Mouse (Mus musculus) retina, adult 2 months (tissue): Measurements from ENCODE around the gene Btbd3.
"Not testable (repeated sequence)": the region's sequence is repeated elsewhere in the genome, so short reads cannot be mapped to it uniquely, and the experiment has no call there.

Experiments used
- DNase-seq: peaks from one replicate; pipeline ENCODE4 v3.0.0-alpha.2; 2012; ENCODE audit warnings: low read depth, low spot score

Btbd3 gene

DNA sequence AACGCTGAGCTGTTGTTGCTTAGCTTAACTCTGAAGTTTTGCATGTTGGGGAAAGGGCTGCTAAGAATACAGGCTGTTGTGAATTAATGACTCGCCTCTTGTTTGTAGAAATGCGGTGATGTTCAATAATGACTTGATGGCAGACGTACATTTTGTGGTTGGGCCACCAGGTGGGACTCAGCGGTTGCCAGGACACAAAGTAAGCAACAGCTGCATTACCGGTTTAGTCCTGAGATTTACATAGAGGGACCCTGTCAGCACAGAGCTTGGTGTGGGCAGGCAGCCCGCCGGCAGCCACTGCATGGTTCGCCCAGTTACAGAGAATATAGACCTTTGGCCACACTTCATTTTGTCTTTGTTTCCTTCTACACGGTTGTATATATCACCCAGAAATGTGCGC lies 23.3 kb downstream of the Btbd3 start:
- DNase-seq, result no peak

DNA sequence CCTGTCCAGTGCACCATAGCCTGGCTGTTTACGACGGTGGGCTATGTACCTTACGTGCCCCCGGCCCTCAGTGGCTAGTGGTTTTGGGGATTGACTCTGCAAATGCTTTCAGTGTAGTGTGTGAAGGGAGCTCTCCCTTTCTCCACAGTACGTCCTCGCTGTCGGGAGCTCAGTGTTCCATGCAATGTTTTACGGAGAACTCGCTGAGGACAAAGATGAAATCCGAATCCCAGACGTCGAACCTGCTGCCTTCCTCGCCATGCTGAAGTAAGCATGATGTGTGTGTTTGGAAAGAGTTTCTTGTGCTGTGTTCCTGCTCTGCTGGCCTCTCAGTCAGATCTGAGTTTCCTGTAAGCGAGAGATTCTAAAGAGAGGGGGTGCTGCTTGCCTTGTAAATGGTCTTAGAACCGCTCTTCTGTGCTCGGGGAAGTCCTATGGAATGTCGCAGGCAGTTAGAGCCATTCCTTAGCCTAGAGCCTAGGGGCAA lies 23.9 kb downstream of the Btbd3 start:
- DNase-seq, result no peak

DNA sequence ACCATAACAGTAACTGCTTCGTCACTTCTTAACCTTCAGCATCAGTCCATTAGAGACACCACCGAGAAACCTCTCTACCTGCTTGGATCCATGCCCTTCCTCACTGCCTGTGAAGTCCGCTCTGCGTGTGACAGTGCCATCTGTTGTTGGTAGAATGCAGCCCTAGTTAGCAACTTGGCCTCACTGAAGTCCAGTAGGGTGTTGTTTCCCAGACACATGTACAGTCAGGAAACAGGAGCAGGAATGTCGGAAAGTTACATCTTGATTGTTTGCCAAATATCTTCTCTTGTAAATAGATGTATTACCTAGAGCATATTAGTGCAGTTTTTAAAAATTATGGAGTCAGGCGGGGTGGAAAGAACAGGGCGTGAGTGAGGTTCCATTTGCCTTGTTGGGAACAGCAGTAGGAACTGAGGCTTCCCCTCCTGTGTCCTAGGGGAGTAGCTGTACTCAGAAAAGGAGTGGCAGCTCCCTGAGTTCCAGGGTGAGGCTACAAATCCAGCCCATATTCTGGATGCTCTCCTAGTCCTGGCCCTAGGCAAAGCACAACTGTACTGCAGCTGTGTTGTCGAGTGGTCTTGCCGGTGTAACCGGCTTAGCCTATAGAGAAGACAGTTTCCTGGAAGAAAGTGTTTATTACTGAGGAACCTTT lies 25.3 kb downstream of the Btbd3 start:
- no peak for DNase-seq

DNA sequence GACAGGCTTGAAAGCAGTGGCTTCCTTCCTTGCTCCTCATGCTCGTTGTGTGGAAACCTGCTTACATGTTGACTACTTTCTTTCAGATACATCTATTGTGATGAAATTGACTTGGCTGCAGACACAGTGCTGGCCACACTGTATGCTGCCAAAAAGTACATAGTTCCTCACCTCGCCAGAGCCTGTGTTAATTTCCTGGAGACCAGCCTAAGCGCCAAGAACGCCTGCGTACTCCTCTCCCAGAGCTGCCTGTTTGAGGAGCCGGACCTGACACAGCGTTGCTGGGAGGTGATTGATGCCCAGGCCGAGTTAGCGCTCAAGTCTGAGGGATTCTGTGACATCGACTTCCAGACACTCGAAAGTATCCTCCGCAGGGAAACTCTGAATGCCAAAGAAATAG lies 27.0 kb downstream of the Btbd3 start:
- no peak for DNase-seq

DNA sequence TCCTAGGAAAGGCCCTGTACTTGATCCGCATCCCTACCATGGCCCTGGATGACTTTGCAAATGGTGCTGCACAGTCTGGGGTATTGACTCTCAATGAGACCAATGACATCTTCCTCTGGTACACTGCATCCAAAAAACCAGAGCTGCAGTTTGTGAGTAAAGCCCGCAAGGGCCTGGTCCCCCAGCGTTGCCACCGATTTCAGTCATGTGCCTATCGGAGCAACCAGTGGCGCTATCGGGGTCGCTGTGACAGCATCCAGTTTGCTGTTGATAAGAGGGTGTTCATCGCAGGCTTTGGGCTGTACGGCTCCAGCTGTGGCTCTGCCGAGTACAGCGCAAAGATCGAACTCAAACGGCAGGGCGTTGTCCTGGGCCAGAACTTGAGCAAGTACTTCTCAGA lies 27.5 kb downstream of the Btbd3 start:
- DNase-seq, result no peak

DNA sequence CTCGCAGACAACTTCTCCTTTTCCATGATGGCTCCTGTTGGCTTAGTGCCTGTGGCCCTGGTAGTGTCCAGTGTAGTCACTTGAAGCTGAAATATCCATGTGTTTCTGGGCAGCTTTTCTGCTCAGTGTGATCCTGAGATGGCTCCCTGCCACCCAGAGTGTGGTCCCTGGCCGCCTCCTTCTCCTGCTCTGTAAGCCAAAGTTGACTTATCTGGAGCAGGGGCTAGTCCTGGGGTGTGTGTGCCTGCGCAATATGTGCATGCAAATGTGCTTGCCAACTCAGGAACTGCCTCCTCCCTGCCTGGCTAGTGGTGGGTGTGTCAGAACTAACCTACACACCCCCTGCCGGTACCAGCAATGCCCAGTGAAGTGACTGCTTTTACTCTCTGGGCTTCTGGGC lies 29.4 kb downstream of the Btbd3 start:
- DNase-seq, result no peak

DNA sequence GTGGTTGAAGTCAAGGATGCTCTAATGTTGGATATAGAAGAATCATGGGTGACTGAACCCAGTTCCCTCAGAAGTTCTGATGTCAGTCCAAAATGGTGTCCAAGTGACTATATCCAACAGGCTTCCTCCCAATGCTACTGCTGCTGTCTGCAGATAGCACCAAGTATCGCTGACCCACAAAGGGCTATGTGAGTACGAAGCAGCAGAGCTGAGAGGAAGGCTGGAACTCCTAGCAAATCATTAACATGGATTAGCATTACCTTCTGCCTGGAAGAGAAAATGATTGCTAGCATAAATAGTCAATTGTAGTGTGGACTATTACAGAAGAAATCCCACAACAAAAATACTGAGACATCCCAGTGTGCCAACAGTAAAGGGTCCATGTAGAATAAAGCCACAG lies 33.8 kb downstream of the Btbd3 start:
- no peak for DNase-seq

DNA sequence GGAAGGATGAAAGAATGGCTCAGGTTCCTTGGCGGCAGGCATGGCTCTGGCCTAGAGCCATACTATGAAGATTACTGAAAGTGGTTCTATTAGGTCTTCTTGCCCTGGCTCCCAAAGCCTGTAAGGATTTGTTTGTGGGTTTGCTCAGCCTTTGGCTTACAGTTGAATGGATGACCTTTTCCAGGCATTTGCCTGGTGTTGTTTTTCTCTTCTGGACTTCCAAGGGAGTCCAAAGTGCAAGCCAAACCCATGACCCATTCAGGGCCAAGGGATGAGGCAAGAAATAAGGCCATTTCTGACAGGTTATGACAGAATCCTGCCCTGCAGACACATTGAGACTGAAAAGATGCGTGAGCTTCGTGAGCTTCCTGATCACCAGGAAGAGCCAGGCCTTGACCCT lies 37.9 kb downstream of the Btbd3 start:
- no peak for DNase-seq

DNA sequence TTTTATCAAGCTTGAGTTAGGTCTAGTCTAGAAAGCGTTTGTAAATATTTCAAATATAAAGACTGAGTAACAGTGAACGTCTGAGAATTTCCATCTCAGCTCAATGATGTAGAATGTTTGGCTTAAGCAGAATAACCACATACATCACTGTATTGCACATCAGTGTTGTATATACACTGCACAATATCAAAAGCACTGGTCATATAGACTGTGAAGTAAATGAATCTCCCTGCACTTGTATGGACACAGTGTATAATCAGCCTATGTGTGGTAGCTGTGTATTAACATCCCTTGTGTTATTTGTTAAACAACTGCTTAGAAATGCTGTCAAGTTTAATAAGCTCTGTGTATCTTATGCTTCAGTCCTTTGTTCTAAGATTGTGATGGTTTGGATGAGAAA lies 49.9 kb downstream of the Btbd3 start:
- no peak for DNase-seq

DNA sequence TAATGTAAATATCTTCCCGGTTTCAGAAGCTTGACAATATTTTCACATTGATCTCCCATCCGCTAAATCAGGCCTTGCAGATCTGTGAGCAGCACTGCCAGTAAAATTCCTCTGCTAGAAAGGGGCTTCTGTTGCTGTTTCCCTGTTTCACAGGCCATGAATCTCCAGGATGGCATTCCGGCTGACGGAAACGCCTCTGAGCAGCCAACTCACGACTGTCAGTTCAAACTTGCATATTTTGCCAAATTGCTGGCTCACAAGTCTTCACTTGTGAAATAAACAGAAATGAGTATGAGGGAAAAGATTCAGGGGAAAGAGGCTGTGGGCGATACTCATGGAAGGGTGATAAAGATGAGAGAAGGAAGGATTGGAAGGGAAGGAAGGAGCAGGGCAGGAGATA lies 59.3 kb downstream of the Btbd3 start:
- no peak for DNase-seq

DNA sequence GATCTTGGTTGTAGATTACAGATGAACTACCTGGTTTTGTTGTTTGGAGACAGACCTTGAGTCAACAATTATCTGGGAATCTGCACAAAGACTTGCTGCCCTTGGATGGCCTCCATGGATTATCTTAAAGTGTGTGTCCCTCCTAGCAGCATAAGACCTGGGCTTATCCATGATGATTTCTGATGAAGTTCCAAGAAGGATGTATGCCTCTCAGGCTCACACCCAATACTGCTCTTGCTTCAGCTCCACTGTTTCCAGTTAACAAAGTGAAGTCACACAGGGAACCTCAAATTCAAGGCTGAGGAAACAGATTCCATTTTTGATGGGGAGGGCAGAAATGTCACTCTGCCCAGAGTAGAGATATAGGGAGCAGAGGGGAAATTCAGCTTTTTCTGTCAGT lies 64.0 kb downstream of the Btbd3 start:
- no peak for DNase-seq

DNA sequence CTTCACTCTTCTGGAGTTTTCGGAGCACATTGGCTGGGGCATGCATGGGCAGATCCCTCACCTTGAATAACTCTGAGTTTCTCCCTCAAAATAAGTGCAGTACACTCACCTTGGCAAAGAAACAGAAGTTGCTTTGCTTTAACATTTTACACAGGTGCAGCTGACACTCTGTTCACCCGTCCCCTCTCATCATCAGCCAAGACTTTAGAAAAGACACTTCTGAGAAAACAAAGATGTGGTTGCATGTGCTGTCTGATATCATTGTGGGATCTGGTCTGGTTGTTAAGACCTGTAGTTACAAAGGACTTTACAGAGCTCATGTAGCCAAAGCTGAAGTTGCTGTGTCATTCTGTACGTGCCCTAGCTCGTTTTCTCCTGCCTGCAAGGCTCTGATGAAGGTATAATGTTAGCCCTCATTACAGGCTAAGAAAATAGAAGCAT lies 64.7 kb downstream of the Btbd3 start:
- no peak for DNase-seq

DNA sequence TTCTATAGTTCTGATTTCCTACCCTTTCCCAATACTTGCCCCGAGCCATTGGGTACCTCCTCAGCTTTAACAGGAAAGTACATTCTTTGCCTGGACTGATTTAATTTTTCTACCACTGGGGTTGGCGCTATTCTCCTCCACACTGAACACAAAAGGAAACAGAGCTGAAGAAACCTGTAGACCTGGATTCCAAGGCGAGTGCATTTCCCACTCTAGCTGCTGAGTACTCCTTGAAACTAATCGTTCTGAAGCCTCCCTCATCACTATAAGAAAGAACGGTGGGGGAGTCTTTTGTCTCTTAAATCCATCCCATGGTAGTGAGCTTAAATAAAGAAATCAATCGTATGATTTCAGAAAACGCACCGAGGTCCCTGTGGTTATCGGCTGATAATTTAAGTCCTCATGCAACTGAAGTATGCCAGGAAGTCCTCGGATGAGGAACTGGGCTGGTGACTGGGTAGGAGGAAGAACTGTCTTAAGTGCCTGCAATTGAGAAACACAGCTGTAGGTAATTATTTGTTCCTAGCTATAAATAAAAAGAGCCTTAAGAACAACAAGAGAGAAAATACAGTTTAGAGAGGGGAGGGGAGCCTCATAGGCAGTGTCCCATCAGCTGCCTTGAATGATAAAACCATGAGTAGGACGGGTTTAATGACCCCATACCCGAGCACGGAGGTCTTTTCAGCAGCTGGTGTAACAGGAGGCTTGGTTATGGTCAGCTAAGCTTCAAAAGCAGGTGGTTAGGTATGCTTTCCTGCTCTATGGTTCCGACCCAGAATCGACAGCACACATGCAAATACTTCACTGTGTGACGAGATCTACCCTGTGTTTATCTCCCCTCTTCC lies 66.1 kb downstream of the Btbd3 start:
- DNase-seq, result no peak

DNA sequence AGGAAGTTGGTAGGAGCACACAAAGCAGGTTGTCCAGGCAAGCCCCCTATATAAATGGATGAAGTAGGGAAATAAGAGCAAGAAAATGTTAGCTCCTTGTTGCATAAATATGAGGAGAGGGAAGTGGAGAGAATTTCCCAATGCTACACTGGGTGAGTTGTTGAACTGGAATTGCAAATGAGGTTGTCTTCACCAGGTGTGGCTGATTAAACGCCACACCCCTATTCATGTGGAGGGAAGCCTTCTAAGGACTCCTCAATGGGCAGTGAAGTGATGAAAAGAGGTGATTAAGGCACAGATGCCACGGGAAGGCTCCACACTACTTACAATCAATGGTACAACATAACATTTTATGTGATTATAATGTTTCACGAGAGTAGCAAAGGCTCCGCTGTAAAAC lies 70.0 kb downstream of the Btbd3 start:
- no peak for DNase-seq

DNA sequence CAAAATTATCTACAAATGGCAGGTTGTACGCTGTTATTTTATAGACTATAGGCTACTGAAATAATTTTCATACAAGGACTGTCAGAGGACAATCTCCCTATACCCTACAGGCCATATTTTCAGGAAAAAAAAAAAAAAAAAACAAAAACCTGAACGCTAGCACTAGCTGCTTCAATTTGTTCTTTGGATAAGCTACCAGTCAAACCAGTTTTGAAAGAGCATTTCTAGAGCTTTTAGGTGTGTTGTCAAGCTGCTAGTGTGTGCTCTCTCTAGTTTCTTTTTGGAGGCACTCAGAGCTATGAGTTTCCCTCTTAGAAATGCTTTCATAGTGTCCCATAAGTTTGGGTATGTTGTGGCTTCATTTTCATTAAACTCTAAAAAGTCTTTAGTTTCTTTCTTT lies 77.8 kb downstream of the Btbd3 start:
- not testable (repeated sequence) for DNase-seq

DNA sequence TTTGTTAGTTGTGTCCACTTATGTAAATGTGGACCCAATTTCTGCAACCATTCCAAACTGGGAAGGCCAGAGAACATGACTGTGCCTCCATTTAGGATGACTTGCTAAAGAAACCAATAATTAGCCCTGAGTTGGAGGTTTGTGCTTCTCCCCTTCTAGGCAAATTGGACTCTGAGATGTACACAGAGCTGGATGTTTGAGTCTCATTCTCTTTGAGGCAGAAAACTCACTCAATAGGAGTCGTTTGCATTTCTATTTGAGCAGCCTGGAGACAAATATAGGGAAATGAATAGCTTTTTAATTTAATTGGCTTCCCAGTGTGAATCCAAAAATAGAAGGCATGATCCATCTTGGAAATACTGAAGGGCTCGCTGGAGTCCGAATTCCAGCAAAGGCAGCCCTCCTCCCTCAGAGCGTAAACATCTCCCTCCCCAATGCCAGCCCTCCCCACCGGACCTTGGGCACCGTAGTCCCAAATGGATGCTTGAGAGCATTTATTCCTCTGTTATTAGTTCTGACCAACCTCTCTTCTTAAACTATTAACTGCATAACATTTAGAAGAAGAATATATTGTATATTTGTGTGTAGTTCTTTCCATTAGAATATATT lies 81.6 kb downstream of the Btbd3 start:
- no peak for DNase-seq

DNA sequence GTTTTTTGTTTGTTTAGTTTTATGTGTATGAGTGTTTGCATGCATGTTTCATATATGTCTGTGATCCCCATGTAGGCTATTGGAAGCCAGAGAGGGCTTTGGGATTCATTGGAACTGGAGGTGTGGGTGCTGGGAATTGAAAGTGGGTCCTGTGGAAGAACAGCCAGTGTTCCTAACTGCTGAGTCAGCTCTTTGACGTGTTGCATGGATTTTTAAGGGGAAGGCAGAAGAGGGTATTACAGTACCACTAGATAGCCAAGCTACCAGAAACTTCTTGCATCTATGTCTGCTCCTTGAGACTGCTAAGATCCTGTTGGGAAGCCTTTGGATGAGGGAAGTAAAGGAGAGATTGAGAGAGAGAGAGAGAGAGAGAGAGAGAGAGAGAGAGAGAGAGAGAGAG lies 82.2 kb downstream of the Btbd3 start:
- no peak for DNase-seq

DNA sequence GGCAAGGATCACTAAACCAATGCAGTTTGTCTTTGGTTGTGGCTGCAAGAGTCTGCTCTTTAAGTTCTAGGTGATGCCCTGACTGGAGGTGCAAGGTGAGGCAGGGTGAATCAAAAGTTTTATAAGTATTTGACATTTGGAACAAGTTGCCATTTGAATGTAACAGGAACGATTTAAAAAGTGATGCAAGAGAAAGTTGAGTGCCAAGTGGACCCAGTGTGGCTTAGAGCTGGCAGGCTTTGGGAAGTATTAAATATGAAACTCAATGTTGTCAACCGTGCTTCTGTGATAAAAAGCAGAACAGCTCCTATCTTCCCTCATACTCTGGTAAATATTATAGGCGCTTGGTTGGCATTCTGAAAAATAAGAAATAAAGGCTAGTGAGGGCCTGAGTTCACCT lies 99.0 kb downstream of the Btbd3 start:
- no peak for DNase-seq

DNA sequence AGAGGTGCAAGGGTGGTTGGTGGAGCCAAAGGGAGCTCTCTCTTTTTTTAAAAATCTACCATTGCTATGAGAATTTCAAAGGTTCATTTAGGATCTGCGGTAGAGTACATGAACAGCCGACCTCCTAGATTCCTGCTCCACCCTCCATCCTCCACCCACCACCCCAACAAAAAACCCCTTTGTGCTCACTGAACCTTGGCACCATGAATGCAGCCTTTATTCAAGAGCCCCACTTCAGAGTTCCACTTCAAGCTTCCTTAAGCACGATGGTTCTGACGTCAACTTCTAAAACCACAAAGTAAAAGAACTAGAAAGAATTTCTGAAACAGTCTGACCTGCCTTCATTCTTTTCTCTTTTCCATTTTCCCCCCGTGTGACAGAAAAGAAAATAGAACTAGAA lies 106.1 kb downstream of the Btbd3 start:
- DNase-seq, result no peak

DNA sequence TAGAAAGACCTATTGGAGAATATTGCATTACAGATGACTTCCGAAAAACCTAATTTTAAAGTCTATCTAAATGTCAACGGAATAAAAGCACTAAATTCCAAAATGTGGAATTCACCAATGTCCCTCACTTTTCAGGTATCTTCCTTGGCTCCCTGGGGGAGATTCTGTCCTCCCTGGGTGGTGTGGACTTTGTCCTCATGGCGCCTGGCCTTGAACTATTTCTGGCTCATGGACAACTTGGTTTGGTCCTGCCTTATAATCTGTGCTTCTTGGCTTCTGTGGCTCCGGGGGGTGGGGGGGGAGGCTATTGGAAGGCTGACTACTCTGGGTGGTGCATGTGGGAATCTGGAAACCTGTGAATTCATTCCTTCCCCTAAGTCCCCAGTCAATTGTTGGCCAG lies 109.0 kb downstream of the Btbd3 start:
- DNase-seq, result no peak

DNA sequence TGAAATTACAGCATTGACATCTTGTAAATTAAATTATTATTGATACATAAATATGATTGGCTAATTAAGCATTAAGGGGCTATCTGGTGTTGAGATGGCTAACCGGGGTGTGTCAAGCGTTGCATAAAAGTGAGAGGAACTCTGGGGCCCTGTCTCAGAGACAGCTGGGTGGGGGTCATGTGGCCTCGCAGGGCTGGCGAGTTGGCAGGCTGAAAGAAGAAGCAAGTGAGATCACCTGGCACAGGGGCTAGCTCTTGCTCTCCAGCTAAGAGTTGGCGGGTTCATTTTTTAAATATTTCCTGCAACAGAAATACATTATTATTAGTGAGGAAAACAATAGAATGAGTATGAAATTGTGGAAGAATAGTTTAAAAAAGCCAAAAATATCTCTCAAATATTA lies 118.2 kb downstream of the Btbd3 start:
- DNase-seq, result no peak

DNA sequence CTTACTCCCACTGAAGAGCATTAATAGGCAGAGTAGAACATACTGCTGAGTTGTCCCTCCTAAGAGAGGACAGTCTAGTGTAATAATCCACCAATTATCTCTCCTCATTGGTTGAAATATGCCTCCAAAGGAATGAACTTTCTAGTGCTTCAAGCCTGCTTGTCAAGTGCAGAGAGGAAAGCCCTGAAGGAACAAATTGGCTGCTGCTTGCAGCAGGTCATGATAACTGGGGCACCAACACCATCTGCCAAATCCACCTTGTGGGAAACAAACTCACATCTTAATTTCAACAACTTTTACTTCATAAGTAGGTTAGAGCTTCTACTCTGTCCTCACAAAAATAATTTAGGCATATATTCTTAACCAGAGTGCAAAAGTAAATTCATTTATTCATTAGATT lies 122.5 kb downstream of the Btbd3 start:
- no peak for DNase-seq

DNA sequence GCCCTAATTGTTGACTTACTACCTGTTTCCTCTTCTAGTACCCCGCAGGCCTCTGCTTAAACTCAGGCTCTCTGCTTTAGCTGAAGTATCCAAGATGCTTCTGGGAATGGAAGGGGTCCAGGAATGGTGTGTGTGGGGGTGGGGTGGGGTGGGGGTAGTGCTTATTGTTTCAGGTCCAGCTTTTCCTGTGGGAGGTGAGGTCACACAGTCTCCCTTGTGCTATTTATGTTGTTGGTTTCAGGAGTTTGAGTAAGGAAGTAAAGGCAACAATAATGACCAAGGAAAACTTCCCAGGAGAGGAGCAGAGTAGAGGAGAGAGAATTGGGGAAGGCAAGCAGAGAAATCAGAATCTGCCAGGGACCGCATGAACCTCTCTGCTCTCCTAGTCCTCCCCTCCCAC lies 128.4 kb downstream of the Btbd3 start:
- DNase-seq, result no peak
